ENCODE assay signal across 9 mouse cellular contexts in genomic region chr2:32537941-32538340, GRCm38 (mm10). TPM values are rescaled to one million over a fixed set of nuclear protein-coding genes. Genes with fewer than 3 reads are reported as not detected.
DNase-seq lines count a peak whose midpoint lies in the region; ATAC-seq lines count a peak whose summit lies in the region.
"Had no signal": no experiment of that assay in that cellular context is flagged by ENCODE, and none has a peak within 500 bp of the region (broad histone marks: within the 10 kb centered on the region; RNA-seq: fewer than 3 reads in every experiment).

No protein-coding gene starts in this region.

- H3K9ac ChIP-seq in lung, embryonic 15.5 days: peak overlapping the region; percentile 87
- H3K9ac ChIP-seq in heart, embryonic 11.5 days (ENCODE audit: low read depth, low read length): no peak overlapping the region; the same call in 1 of the 2 replicates
- H3K9ac ChIP-seq in kidney, embryonic 16.5 days (replicated peaks; ENCODE audit: low read length): peak overlapping the region; percentile 89; the same call in 1 of the 2 replicates
- peak overlapping the region; percentile 32; the same call in 1 of the 2 replicates for H3K9ac ChIP-seq in neural tube, embryonic 14.5 days (replicated peaks; ENCODE audit: low read depth, low read length)

- H3K27ac ChIP-seq in lung, embryonic 15.5 days: peak overlapping the region; percentile 98
- peak overlapping the region; percentile 84 for H3K27ac ChIP-seq in heart, embryonic 11.5 days (ENCODE audit: low read depth, low read length)
- H3K27ac ChIP-seq in kidney, embryonic 16.5 days (ENCODE audit: low read length): no peak overlapping the region
- no peak overlapping the region for H3K27ac ChIP-seq in neural tube, embryonic 14.5 days (ENCODE audit: low read depth, low read length)

- no peaks in the 10 kb centered on the region for H3K36me3 ChIP-seq in lung, embryonic 15.5 days
- no peaks in the 10 kb centered on the region for H3K36me3 ChIP-seq in heart, embryonic 11.5 days (ENCODE audit: control insufficient read depth, insufficient read depth, low read length)
- H3K36me3 ChIP-seq in kidney, embryonic 16.5 days (ENCODE audit: insufficient read depth, low read length): no peaks in the 10 kb centered on the region
- H3K36me3 ChIP-seq in neural tube, embryonic 14.5 days (ENCODE audit: control insufficient read depth, insufficient read depth, low read length): no peaks in the 10 kb centered on the region

- H3K27me3 ChIP-seq in lung, embryonic 15.5 days: no peaks in the 10 kb centered on the region
- no peaks in the 10 kb centered on the region for H3K27me3 ChIP-seq in heart, embryonic 11.5 days (ENCODE audit: control insufficient read depth, insufficient read depth, low read length)
- no peaks in the 10 kb centered on the region for H3K27me3 ChIP-seq in kidney, embryonic 16.5 days (ENCODE audit: insufficient read depth, low read length)
- no peaks in the 10 kb centered on the region for H3K27me3 ChIP-seq in neural tube, embryonic 14.5 days (ENCODE audit: control insufficient read depth, insufficient read depth, low read length)
- H3K27me3 ChIP-seq: Patski had no signal

- peak overlapping the region; percentile 77 for H3K4me2 ChIP-seq in lung, embryonic 15.5 days
- H3K4me2 ChIP-seq in heart, embryonic 11.5 days: peak overlapping the region; percentile 83
- peak overlapping the region; percentile 78 for H3K4me2 ChIP-seq in kidney, embryonic 16.5 days (replicated peaks; ENCODE audit: low read depth, low read length)
- H3K4me2 ChIP-seq in neural tube, embryonic 14.5 days (ENCODE audit: low read depth, low read length): peak overlapping the region; percentile 82

- no peak for ATAC-seq in lung, embryonic 15.5 days (ENCODE audit: borderline replicate concordance, extremely low read depth, low FRiP score, low TSS enrichment)
- no peak for ATAC-seq in heart, embryonic 11.5 days (replicated peaks; ENCODE audit: insufficient number of reproducible peaks, low FRiP score, low TSS enrichment)
- no peak for ATAC-seq in kidney, embryonic 16.5 days (ENCODE audit: low FRiP score, low TSS enrichment)
- ATAC-seq in neural tube, embryonic 14.5 days (ENCODE audit: low read depth): no peak
- ATAC-seq: Patski had no signal

- H3K9me3 ChIP-seq in lung, embryonic 15.5 days: no peaks in the 10 kb centered on the region
- H3K9me3 ChIP-seq in heart, embryonic 11.5 days (replicated peaks; ENCODE audit: control insufficient read depth, low read length): no peaks in the 10 kb centered on the region
- H3K9me3 ChIP-seq in kidney, embryonic 16.5 days (ENCODE audit: low read length): no peaks in the 10 kb centered on the region
- no peaks in the 10 kb centered on the region for H3K9me3 ChIP-seq in neural tube, embryonic 14.5 days (ENCODE audit: control insufficient read depth, low read length)

- H3K4me1 ChIP-seq in lung, embryonic 15.5 days: peaks cover 87% of the 10 kb centered on the region
- peaks cover 50% of the 10 kb centered on the region for H3K4me1 ChIP-seq in heart, embryonic 11.5 days (ENCODE audit: control insufficient read depth, insufficient read depth, low read length)
- H3K4me1 ChIP-seq in kidney, embryonic 16.5 days (ENCODE audit: insufficient read depth, low read length): peaks cover 66% of the 10 kb centered on the region
- H3K4me1 ChIP-seq in neural tube, embryonic 14.5 days (ENCODE audit: control insufficient read depth, insufficient read depth, low read length): peaks cover 41% of the 10 kb centered on the region

- 54% methylated on average over 5 of the region's 5 CpGs for WGBS in lung, embryonic 15.5 days
- WGBS in heart, embryonic 11.5 days (ENCODE audit: insufficient replicate concordance): 74% methylated on average over 5 of the region's 5 CpGs
- 71% methylated on average over 5 of the region's 5 CpGs for WGBS in kidney, embryonic 16.5 days
- WGBS in neural tube, embryonic 14.5 days: 68% methylated on average over 5 of the region's 5 CpGs

- DNase-seq in lung, postnatal 14 days: no peak
- no peak for DNase-seq in gastrocnemius, adult 8-10 months (ENCODE audit: low spot score in 2 of 2)
- no peak for DNase-seq in thymus, postnatal 36 days
- no peak for DNase-seq in adrenal gland, postnatal 14 days

- peak overlapping the region; percentile 67 for H3K4me3 ChIP-seq in lung, embryonic 15.5 days
- peak overlapping the region; percentile 80; the same call in 1 of the 2 replicates for H3K4me3 ChIP-seq in heart, embryonic 11.5 days (ENCODE audit: low read depth, low read length)
- peak overlapping the region; percentile 84 for H3K4me3 ChIP-seq in kidney, embryonic 16.5 days (ENCODE audit: low read length)
- peak overlapping the region; percentile 86 for H3K4me3 ChIP-seq in neural tube, embryonic 14.5 days (ENCODE audit: low read depth, low read length)

RNA-seq across cellular contexts. Expression of gene Fam102a, which starts 2.8 kb away (rescaled TPM):
- 12.3 and 12.6 TPM in 2 replicates for polyA plus RNA-seq in lung, embryonic 15.5 days (2015; fragmentation: Nextera tagmentation; extraction: Ambion mirVana)
- 5.2 and 5.3 TPM in 2 replicates for polyA plus RNA-seq in heart, embryonic 11.5 days (2014; fragmentation: Nextera tagmentation; extraction: Ambion mirVana)
- polyA plus RNA-seq in kidney, embryonic 16.5 days (2015; fragmentation: Nextera tagmentation; extraction: Ambion mirVana): 13.3 and 15.0 TPM in 2 replicates
- 6.7 and 7.3 TPM in 2 replicates for polyA plus RNA-seq in neural tube, embryonic 14.5 days (2014; fragmentation: Nextera tagmentation; extraction: Ambion mirVana)
- 1 to 10 TPM; 1.6 to 3.8 (median 2.9) TPM for total RNA-seq in gastrocnemius, adult 8-10 months (2022)
- 25.6 and 28.7 TPM in 2 replicates for total RNA-seq in adrenal gland, postnatal 14 days (2021)

RNA-seq across cellular contexts. Expression of gene Dpm2, which starts 32.7 kb away (rescaled TPM):
- polyA plus RNA-seq in lung, embryonic 15.5 days (2015; fragmentation: Nextera tagmentation; extraction: Ambion mirVana): 101 and 107 TPM in 2 replicates
- polyA plus RNA-seq in heart, embryonic 11.5 days (2014; fragmentation: Nextera tagmentation; extraction: Ambion mirVana): 81.7 and 85.3 TPM in 2 replicates
- polyA plus RNA-seq in kidney, embryonic 16.5 days (2015; fragmentation: Nextera tagmentation; extraction: Ambion mirVana): 106 and 108 TPM in 2 replicates
- polyA plus RNA-seq in neural tube, embryonic 14.5 days (2014; fragmentation: Nextera tagmentation; extraction: Ambion mirVana): 143 and 157 TPM in 2 replicates
- total RNA-seq in gastrocnemius, adult 8-10 months (2022): 10 to 100 TPM in 3 of 4 experiments, 1 to 10 TPM in 1; 9.2 to 15.0 (median 10.6) TPM
- 47.8 and 61.8 TPM in 2 replicates for total RNA-seq in adrenal gland, postnatal 14 days (2021)

RNA-seq across cellular contexts. Expression of gene Pip5kl1, which starts 36.7 kb away (rescaled TPM):
- polyA plus RNA-seq in lung, embryonic 15.5 days (2015; fragmentation: Nextera tagmentation; extraction: Ambion mirVana): 0.30 and 0.39 TPM in 2 replicates
- 0.31 and 0.51 TPM in 2 replicates for polyA plus RNA-seq in heart, embryonic 11.5 days (2014; fragmentation: Nextera tagmentation; extraction: Ambion mirVana)
- 2.5 and 2.6 TPM in 2 replicates for polyA plus RNA-seq in kidney, embryonic 16.5 days (2015; fragmentation: Nextera tagmentation; extraction: Ambion mirVana)
- 12.4 and 17.1 TPM in 2 replicates for polyA plus RNA-seq in neural tube, embryonic 14.5 days (2014; fragmentation: Nextera tagmentation; extraction: Ambion mirVana)
- not detected for total RNA-seq in gastrocnemius, adult 8-10 months (2022)
- 0.23 TPM in 1 of 2 replicates, not detected in the other for total RNA-seq in adrenal gland, postnatal 14 days (2021)

RNA-seq across cellular contexts. Expression of gene 9430097D07Rik, which starts 37.5 kb away (rescaled TPM):
- polyA plus RNA-seq in lung, embryonic 15.5 days (2015; fragmentation: Nextera tagmentation; extraction: Ambion mirVana): 0.29 TPM in 1 of 2 replicates, not detected in the other
- polyA plus RNA-seq in heart, embryonic 11.5 days (2014; fragmentation: Nextera tagmentation; extraction: Ambion mirVana): 0.17 TPM in 1 of 2 replicates, not detected in the other
- polyA plus RNA-seq in kidney, embryonic 16.5 days (2015; fragmentation: Nextera tagmentation; extraction: Ambion mirVana): 0.12 and 0.16 TPM in 2 replicates
- polyA plus RNA-seq in neural tube, embryonic 14.5 days (2014; fragmentation: Nextera tagmentation; extraction: Ambion mirVana): 0.98 and 1.2 TPM in 2 replicates
- not detected for total RNA-seq in gastrocnemius, adult 8-10 months (2022)
- not detected in 2 replicates for total RNA-seq in adrenal gland, postnatal 14 days (2021)

RNA-seq across cellular contexts. Expression of gene St6galnac4, which starts 49.0 kb away (rescaled TPM):
- polyA plus RNA-seq in lung, embryonic 15.5 days (2015; fragmentation: Nextera tagmentation; extraction: Ambion mirVana): 25.9 and 26.1 TPM in 2 replicates
- 32.9 and 40.9 TPM in 2 replicates for polyA plus RNA-seq in heart, embryonic 11.5 days (2014; fragmentation: Nextera tagmentation; extraction: Ambion mirVana)
- 24.7 TPM in 2 replicates for polyA plus RNA-seq in kidney, embryonic 16.5 days (2015; fragmentation: Nextera tagmentation; extraction: Ambion mirVana)
- polyA plus RNA-seq in neural tube, embryonic 14.5 days (2014; fragmentation: Nextera tagmentation; extraction: Ambion mirVana): 30.4 and 35.1 TPM in 2 replicates
- 10 to 100 TPM; 11.4 to 15.5 (median 13.8) TPM for total RNA-seq in gastrocnemius, adult 8-10 months (2022)
- total RNA-seq in adrenal gland, postnatal 14 days (2021): 12.0 and 13.5 TPM in 2 replicates

Comparison
In these comparisons a context has a peak if more than half of its experiments do, and no peak if none do; other contexts are left out.
1. H3K27ac ChIP-seq: peak in lung, embryonic 15.5 days (single experiment) and heart, embryonic 11.5 days (single experiment); none in kidney, embryonic 16.5 days (single experiment) and neural tube, embryonic 14.5 days (single experiment).
2. Peak in every context shown above with its lines, with median percentiles within 50 percentile points of each other: H3K4me2 ChIP-seq and H3K4me3 ChIP-seq.